Mouse (Mus musculus) adipose tissue, adult 10 weeks (tissue): Measurements from ENCODE around the gene Cd164. TPM values are rescaled to one million over a fixed set of nuclear protein-coding genes. Genes with fewer than 3 reads are reported as not detected.

Experiments
- polyA plus RNA-seq: library from polyadenylated mRNA; stranded (reverse); fragments of 350-450 nt; fragmentation: Illumina TruSeq; extraction: RNeasy Lipid Tissue Mini Kit (QIAGEN cat#74804); gene quantifications from one replicate; pipeline ENCODE4 v1.2.3, GENCODE M21; 2014; ENCODE audit warnings: low read depth, low replicate concordance

Gene Cd164
- 223 TPM for polyA plus RNA-seq

DNA sequence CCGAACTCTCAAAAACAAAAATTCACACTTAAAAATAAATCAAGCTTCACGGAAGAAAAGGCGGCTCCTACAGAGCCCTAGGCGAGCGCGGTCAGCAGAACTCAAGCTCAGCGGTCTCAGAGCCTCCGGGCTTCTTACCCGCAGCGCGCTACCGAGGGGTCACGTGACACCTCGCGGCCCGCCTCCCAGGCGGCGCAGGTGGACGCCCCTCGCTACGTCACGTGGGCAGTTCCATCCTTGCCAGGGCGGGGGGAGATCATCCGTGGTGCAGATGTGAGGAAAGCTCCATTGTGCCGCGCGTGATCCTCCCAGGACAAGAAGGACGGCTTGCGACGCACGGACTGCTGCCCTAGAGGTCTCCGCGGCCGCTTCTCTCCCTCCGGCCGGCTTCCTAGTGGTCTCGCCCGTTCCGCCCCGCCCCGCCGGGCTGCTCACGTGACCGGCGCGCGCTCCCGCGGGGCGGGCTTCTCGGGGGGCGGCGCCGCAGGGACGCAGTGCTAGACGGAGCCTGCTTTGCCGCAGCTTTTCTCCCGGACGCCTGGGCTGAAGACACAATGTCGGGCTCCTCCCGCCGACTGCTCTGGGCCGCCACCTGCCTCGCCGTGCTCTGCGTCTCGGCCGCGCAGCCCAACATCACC is at the start of gene Cd164:
TSS of gene Cd164 (plus strand) at position 434 of the 638 bp plus-strand sequence.

DNA sequence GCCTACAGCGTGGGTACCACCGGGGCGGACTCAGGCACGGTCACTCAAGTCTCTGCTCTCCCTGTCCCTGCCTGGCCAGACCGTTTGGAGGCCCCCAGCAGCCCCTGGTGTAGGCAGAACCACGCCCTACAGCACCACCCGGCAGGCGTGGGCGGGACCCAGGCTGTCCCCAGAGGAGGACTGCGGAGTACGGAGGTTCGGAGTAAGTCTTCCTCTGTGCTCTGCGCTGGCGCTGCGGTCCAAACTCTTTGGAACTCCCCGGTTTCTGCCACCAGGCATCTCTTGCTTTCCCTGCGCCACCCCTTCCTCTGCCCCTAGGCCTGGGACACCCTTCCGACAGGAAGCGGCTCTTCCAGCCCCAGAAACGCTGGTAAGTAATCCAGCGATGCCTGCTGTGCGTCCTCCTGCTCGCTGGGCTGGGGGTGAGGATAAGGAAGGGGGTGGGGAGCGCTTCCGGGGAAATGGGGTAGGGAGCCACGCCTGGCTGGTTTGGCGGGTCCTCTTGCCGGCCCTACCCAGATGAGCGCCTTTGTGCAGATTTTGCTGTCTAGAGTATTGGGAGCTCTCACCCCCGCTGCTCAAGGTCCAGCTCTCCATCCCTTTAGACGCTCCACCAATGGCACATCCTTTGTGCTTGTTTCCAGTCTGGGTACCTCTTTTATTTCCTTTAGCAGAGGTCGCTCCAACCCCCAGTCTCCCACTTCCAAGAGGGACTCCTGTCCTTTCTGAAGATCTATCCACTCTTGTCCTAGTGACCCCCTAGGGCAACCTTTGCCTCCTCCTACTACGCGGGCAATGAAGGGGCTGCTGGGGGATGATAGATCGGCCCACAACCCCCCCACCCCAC is 42.8 kb upstream of the Cd164 start, which contains the start of gene Mical1:
TSS of gene Mical1 (plus strand) at position 144 of the 847 bp plus-strand sequence.

DNA sequence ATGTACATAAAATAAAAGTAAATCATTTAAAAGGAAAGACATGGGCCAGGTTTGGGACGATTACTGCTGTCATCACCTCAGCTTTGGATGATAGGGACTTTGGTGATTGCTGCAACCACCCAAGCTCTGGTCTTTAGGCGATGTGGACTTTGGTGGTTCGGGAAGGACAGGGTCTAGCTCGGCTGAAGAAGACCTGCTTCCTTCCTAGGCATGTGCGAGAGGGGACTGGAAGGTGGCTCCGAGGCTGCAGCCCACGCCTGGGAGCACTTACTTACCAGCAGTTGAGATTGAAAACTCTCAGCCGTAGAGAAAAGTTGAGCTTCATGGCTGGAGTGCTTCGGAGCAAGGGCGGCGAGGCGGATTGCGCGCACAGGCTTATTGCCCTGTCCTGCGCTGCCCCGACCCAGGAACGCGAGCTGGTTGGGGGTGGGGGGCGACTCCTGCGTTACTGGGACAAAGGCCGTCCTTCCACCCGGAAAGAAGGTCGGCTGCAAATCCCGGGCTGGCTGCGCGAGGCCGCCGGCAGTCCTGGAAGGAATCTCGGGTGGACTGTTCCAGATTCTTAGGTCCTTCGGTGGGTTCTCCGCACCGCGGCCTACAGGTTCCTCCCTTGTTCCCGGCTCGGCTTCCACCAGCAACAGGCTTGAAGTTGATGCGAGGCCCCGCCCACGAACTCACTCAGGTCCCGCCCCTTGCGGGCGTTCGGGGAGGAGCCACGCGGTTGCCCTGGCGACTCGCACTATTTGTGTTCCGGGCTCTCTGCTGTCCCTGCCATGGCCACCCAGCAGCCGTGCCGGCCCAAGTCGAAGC is 29.3 kb upstream of the Cd164 start, which contains the start of the genes Smpd2 and Ppil6:
TSS of gene Smpd2 (minus strand) at position 662 of the 810 bp plus-strand sequence.
TSS of gene Ppil6 (plus strand) at position 732 of the 810 bp plus-strand sequence.

Other genes with a start within 250 kb of the Cd164 start
- 18.8 TPM for gene Fig4, start 216.2 kb upstream of the Cd164 start, polyA plus RNA-seq
- 2.2 TPM for gene Ak9, start 215.4 kb upstream of the Cd164 start, polyA plus RNA-seq
- 16.5 TPM for gene Zbtb24, start 69.0 kb upstream of the Cd164 start, polyA plus RNA-seq
- gene Mical1, start 43.1 kb upstream of the Cd164 start, polyA plus RNA-seq: 12.2 TPM
- 55.0 TPM for gene Smpd2, start 29.0 kb upstream of the Cd164 start, polyA plus RNA-seq
- 11.5 TPM for gene Ppil6, start 29.0 kb upstream of the Cd164 start, polyA plus RNA-seq
- gene Ccdc162, start 197.2 kb downstream of the Cd164 start, polyA plus RNA-seq: 5.9 TPM